Mouse (Mus musculus) bone marrow, adult 2 months (tissue): ENCODE data around the gene Dock7.
"Not testable (repeated sequence)": the region's sequence is repeated elsewhere in the genome, so short reads cannot be mapped to it uniquely, and the experiment has no call there.

Experiments used
- CTCF ChIP-seq: fragments of 200-500 bp; IDR thresholded peaks from 2 replicates; pipeline ENCODE4 v1.5.1; 2011; ENCODE audit warnings: low read length, control low read depth; ENCODE audit not compliant: control insufficient read depth, insufficient read depth
- POLR2A ChIP-seq: fragments of 200-500 bp; IDR thresholded peaks from 2 replicates; pipeline ENCODE4 v1.6.1; 2011; ENCODE audit warnings: low read depth, mild to moderate bottlenecking, control low read depth, low read length, borderline replicate concordance; ENCODE audit not compliant: control insufficient read depth

- TF ChIP-seq CTCF, POLR2A: not testable (repeated sequence)
These were observed 142.4 kb downstream of the Dock7 start for GRCm38 (mm10) chr4:98978288-98978687.
